Mouse (Mus musculus) heart, embryonic 11.5 days (tissue): ENCODE results near the gene Slc4a5. TPM values are rescaled to one million over a fixed set of nuclear protein-coding genes. Genes with fewer than 3 reads are reported as not detected.
A peak's percentile ranks its signal among the peaks of the same experiment; 100 is the strongest.

ENCODE experiments used
- ATAC-seq: fragments of 200-750 bp; cut with Nextera tagmentation; replicated peaks from 2 replicates; pipeline ENCODE4 v1.8.0; 2017; ENCODE audit warnings: moderate library complexity; ENCODE audit not compliant: insufficient number of reproducible peaks, low FRiP score, low TSS enrichment
- H3K27ac ChIP-seq: fragments of 300-500 bp; sonication (generic); 2 replicates; pipeline ENCODE4 v1.5.1; 2014; ENCODE audit warnings: mild to moderate bottlenecking, low read depth, low read length
- H3K27me3 ChIP-seq: fragments of 300-500 bp; sonication (generic); 2 replicates; pipeline ENCODE4 v1.6.1; 2014; ENCODE audit warnings: mild to moderate bottlenecking, low read length, mixed read lengths; ENCODE audit not compliant: control insufficient read depth, insufficient read depth
- H3K36me3 ChIP-seq: fragments of 300-500 bp; sonication (generic); 2 replicates; pipeline ENCODE4 v1.6.1; 2014; ENCODE audit warnings: mild to moderate bottlenecking, low read length, moderate library complexity, mixed read lengths; ENCODE audit not compliant: control insufficient read depth, insufficient read depth
- H3K4me1 ChIP-seq: fragments of 300-500 bp; sonication (generic); 2 replicates; pipeline ENCODE4 v1.6.1; 2014; ENCODE audit warnings: low read length; ENCODE audit not compliant: control insufficient read depth, insufficient read depth
- H3K4me2 ChIP-seq: fragments of 300-500 bp; sonication (generic); 2 replicates; pipeline ENCODE4 v1.6.1; 2014; ENCODE audit warnings: mild to moderate bottlenecking, moderate library complexity
- H3K4me3 ChIP-seq: fragments of 300-500 bp; sonication (generic); 2 replicates; pipeline ENCODE4 v1.5.1; 2014; ENCODE audit warnings: low read depth, low read length
- H3K9ac ChIP-seq: fragments of 300-500 bp; sonication (generic); 2 replicates; pipeline ENCODE4 v1.6.1; 2014; ENCODE audit warnings: mild to moderate bottlenecking, low read depth, low read length, moderate library complexity
- H3K9me3 ChIP-seq: fragments of 300-500 bp; sonication (generic); replicated peaks from 2 replicates; pipeline ENCODE4 v1.6.1; 2016; ENCODE audit warnings: low read length; ENCODE audit not compliant: control insufficient read depth
- WGBS: fragments of 180-500 bp; shearing (Covaris S2); extraction: QIAGEN DNeasy Blood & Tissue Kit; methylation state at CpG from one replicate; pipeline ENCODE4 v1.1.7; 2014; ENCODE audit not compliant: insufficient replicate concordance; 5-methylcytosine and 5-hydroxymethylcytosine counted together
- polyA plus RNA-seq: library from polyadenylated mRNA; unstranded; fragments of >200 nt; fragmentation: Nextera tagmentation; extraction: Ambion mirVana; gene quantifications from 2 replicates; pipeline ENCODE4 v1.2.1, GENCODE M21; 2014

Slc4a5 gene
- polyA plus RNA-seq, 1 experiment from 2014 or later, result 0.21 TPM

- Histone ChIP-seq H3K4me2 (no peak overlapping the region), H3K4me3 (no peak overlapping the region), H3K27ac (no peak overlapping the region), H3K9me3 (no peaks in the 10 kb centered on the region), H3K4me1 (peaks cover 6% of the 10 kb centered on the region; the same call in 1 of the 2 replicates), H3K27me3 (no peaks in the 10 kb centered on the region), H3K36me3 (no peaks in the 10 kb centered on the region), H3K9ac (no peak overlapping the region)
- ATAC-seq, result no peak
- 89% methylated on average over 2 of the region's 2 CpGs for WGBS
These were observed 11.6 kb upstream of the Slc4a5 start for GRCm38 (mm10) chr6:83208050-83208400.

GRCm38 (mm10) chr6:83210495-83210894 lies 9.1 kb upstream of the Slc4a5 start:
- WGBS, result 51% methylated on average over 2 of the region's 2 CpGs
- no peak for ATAC-seq
- no peaks in the 10 kb centered on the region for H3K9me3 ChIP-seq

GRCm38 (mm10) chr6:83211526-83211925 lies 8.1 kb upstream of the Slc4a5 start:
- WGBS, result 16% methylated on average over 5 of the region's 5 CpGs
- H3K27me3 ChIP-seq, result no peaks in the 10 kb centered on the region
- no peak for ATAC-seq
- no peak overlapping the region; the same call in 1 of the 2 replicates for H3K4me2 ChIP-seq
- no peaks in the 10 kb centered on the region for H3K9me3 ChIP-seq
- no peak overlapping the region for H3K4me3 ChIP-seq
- peaks cover 6% of the 10 kb centered on the region; the same call in 1 of the 2 replicates for H3K4me1 ChIP-seq
- H3K27ac ChIP-seq, result no peak overlapping the region
- H3K36me3 ChIP-seq, result no peaks in the 10 kb centered on the region
- H3K9ac ChIP-seq, result no peak overlapping the region

More at GRCm38 (mm10) chr6:83210495-83210894, 9.1 kb upstream of the Slc4a5 start:
- no peak overlapping the region for H3K4me2 ChIP-seq
- H3K27me3 ChIP-seq, result no peaks in the 10 kb centered on the region
- H3K27ac ChIP-seq, result no peak overlapping the region
- peaks cover 6% of the 10 kb centered on the region; the same call in 1 of the 2 replicates for H3K4me1 ChIP-seq
- H3K4me3 ChIP-seq, result no peak overlapping the region
- H3K36me3 ChIP-seq, result no peaks in the 10 kb centered on the region
- H3K9ac ChIP-seq, result no peak overlapping the region

GRCm38 (mm10) chr6:83215002-83215666 lies 4.5 kb upstream of the Slc4a5 start:
- Histone ChIP-seq H3K4me3 (no peak overlapping the region), H3K27ac (no peak overlapping the region), H3K9me3 (no peaks in the 10 kb centered on the region), H3K4me2 (no peak overlapping the region), H3K27me3 (no peaks in the 10 kb centered on the region), H3K4me1 (peaks cover 4% of the 10 kb centered on the region; the same call in 1 of the 2 replicates), H3K36me3 (no peaks in the 10 kb centered on the region), H3K9ac (0 out of 2 replicates have a peak overlapping the region, but pooled peaks have one; percentile 34)
- WGBS, result 7% methylated on average over 7 of the region's 7 CpGs
- no peak for ATAC-seq

- Histone ChIP-seq H3K4me3 (no peak overlapping the region), H3K4me2 (no peak overlapping the region), H3K4me1 (peaks cover 10% of the 10 kb centered on the region; the same call in 1 of the 2 replicates), H3K27ac (no peak overlapping the region), H3K9ac (no peak overlapping the region), H3K9me3 (no peaks in the 10 kb centered on the region), H3K27me3 (peaks cover 7% of the 10 kb centered on the region; the same call in 1 of the 2 replicates), H3K36me3 (no peaks in the 10 kb centered on the region)
- 36% methylated on average over 2 of the region's 2 CpGs for WGBS
- no peak for ATAC-seq
These were observed 11.9 kb downstream of the Slc4a5 start for GRCm38 (mm10) chr6:83231486-83231885.

GRCm38 (mm10) chr6:83233306-83233705 lies 13.7 kb downstream of the Slc4a5 start:
- H3K4me2 ChIP-seq, result no peak overlapping the region
- WGBS, result 80% methylated on average over 4 of the region's 4 CpGs
- H3K4me1 ChIP-seq, result peaks cover 20% of the 10 kb centered on the region; the same call in 1 of the 2 replicates
- no peak overlapping the region for H3K27ac ChIP-seq
- H3K36me3 ChIP-seq, result no peaks in the 10 kb centered on the region
- H3K9ac ChIP-seq, result peak overlapping the region; percentile 65; the same call in 1 of the 2 replicates
- no peaks in the 10 kb centered on the region for H3K9me3 ChIP-seq
- no peak for ATAC-seq
- H3K4me3 ChIP-seq, result no peak overlapping the region
- peaks cover 15% of the 10 kb centered on the region for H3K27me3 ChIP-seq

GRCm38 (mm10) chr6:83234280-83234741 lies 14.7 kb downstream of the Slc4a5 start:
- no peak overlapping the region for H3K27ac ChIP-seq
- H3K9ac ChIP-seq, result peak overlapping the region; percentile 65
- peaks cover 25% of the 10 kb centered on the region for H3K27me3 ChIP-seq
- peak overlapping the region; percentile 54 for H3K4me2 ChIP-seq
- H3K4me3 ChIP-seq, result peak overlapping the region; percentile 21
- H3K9me3 ChIP-seq, result no peaks in the 10 kb centered on the region
- peaks cover 20% of the 10 kb centered on the region; the same call in 1 of the 2 replicates for H3K4me1 ChIP-seq
- ATAC-seq, result no peak
- WGBS, result 5% methylated on average over 14 of the region's 14 CpGs
- H3K36me3 ChIP-seq, result no peaks in the 10 kb centered on the region

- WGBS, result 1% methylated on average over 9 of the region's 9 CpGs
- no peaks in the 10 kb centered on the region for H3K9me3 ChIP-seq
- ATAC-seq, result no peak
- H3K4me2 ChIP-seq, result peak overlapping the region; percentile 57
- H3K27ac ChIP-seq, result no peak overlapping the region
- peaks cover 27% of the 10 kb centered on the region for H3K4me1 ChIP-seq
- peak overlapping the region; percentile 28; the same call in 1 of the 2 replicates for H3K9ac ChIP-seq
- H3K27me3 ChIP-seq, result peaks cover 30% of the 10 kb centered on the region
- H3K36me3 ChIP-seq, result no peaks in the 10 kb centered on the region
- peak overlapping the region; percentile 25 for H3K4me3 ChIP-seq
These were observed 17.5 kb downstream of the Slc4a5 start for GRCm38 (mm10) chr6:83237123-83237522.
